Mouse (Mus musculus): ENCODE measurements around the gene Acox3.

DNA sequence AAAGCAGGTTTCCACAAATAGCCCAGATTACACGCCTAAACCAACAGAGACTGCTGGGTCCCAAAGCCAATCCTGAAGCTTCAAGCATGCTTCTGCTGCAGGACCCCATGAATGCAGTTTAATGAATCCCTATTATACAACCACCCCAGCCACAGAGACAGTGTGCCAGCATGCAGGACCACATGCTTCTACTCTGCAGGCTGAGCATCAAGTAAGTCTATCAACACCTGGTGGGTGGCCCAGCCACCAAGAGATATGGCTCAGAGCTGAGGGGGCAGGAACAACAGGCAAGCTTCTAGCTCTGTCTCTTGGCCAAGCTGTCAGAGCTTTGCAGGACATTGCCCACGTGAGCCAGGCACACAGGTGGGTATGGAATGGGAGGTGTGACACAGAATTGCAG, 20.2 kb upstream of the Acox3 start:
- no peak for TF ChIP-seq CTCF (IDR thresholded peaks at IDR 0.05; ENCODE audit: low read depth)
- TF ChIP-seq EP300 (optimal IDR thresholded peaks at IDR 0.05), result no peak
